ENCODE assay signal across 33 mouse cellular contexts in the genomic region with DNA sequence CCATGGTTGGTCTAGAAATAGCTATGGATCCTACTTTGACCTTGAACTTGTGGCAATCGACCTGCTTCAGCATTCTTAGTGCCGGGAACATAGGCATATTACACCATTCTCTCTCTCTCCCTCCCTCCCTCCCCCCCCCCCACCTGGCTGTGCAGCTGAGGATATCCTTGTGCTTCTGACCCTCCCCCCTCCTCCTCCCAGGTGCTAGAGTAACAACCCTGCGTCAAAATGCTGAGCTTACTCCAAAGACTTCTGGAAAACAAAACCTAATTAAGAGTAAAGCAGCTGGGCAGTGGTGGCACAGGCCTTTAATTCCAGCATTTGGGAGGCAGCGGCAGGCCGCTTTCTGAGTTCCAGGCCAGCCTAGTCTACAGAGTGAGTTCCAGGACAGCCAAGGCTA. TPM values are rescaled to one million over a fixed set of nuclear protein-coding genes. Genes with fewer than 3 reads are reported as not detected.
DNase-seq lines count a peak whose midpoint lies in the region; ATAC-seq and TF ChIP-seq lines count a peak whose summit lies in the region.
"Had no signal": no experiment of that assay in that cellular context is flagged by ENCODE, and none has a peak within 500 bp of the region (broad histone marks: within the 10 kb centered on the region; RNA-seq: fewer than 3 reads in every experiment).

No protein-coding gene starts in this region.

- peaks cover 24% of the 10 kb centered on the region for H3K36me3 ChIP-seq in heart, embryonic 10.5 days
- H3K36me3 ChIP-seq in heart, adult 2 months (ENCODE audit: control insufficient read depth, insufficient read depth, low read length) = no peaks in the 10 kb centered on the region
- H3K36me3 ChIP-seq in MEL (ENCODE audit: control insufficient read depth in 1 of 2, insufficient read depth in 2 of 2, low read length in 2 of 2) = peaks cover 3 to 63% of the 10 kb centered on the region in 2 experiments; a peak in 3 of 4 replicates
- H3K36me3 ChIP-seq in limb, embryonic 10.5 days = peaks cover 36% of the 10 kb centered on the region
- peaks cover 9% of the 10 kb centered on the region for H3K36me3 ChIP-seq in liver, embryonic 14.5 days (replicated peaks; ENCODE audit: control insufficient read depth, insufficient read depth, low read depth)

- H3K79me2 ChIP-seq in heart, adult 2 months (replicated peaks; ENCODE audit: control insufficient read depth, insufficient read depth, low read length) = no peaks in the 10 kb centered on the region
- H3K79me2 ChIP-seq in MEL (ENCODE audit: control insufficient read depth, insufficient read depth, low read length, poor library complexity) = peaks cover 4% of the 10 kb centered on the region; the same call in 1 of the 2 replicates

- intact Hi-C loops in heart, adult 2 months (cut with DNase I) = no loop called here
- intact Hi-C loops in gastrocnemius, postnatal 14 days (cut with DNase I; ENCODE audit: low total_unique reads) = no loop called here

- H3K27ac ChIP-seq in heart, embryonic 10.5 days = peak overlapping the region; percentile 73; the same call in 1 of the 2 replicates
- no peak overlapping the region for H3K27ac ChIP-seq in heart, adult 2 months
- H3K27ac ChIP-seq in MEL (ENCODE audit: control insufficient read depth, low read depth, low read length) = peak overlapping the region; percentile 66
- H3K27ac ChIP-seq in limb, embryonic 10.5 days = peak overlapping the region; percentile 16; the same call in 1 of the 2 replicates
- peak overlapping the region; percentile 98 for H3K27ac ChIP-seq in liver, embryonic 14.5 days
- H3K27ac ChIP-seq: embryonic facial prominence, embryonic 13.5 days; hindbrain, embryonic 12.5 days; hindbrain, postnatal 0 days; intestine, embryonic 15.5 days; kidney, postnatal 0 days; limb, embryonic 15.5 days; lung, embryonic 15.5 days; midbrain, embryonic 10.5 days; neural tube, embryonic 13.5 days had no signal

- no peaks in the 10 kb centered on the region for H3K9me3 ChIP-seq in heart, embryonic 10.5 days
- no peaks in the 10 kb centered on the region for H3K9me3 ChIP-seq in MEL (replicated peaks; ENCODE audit: insufficient read depth, low read length)
- H3K9me3 ChIP-seq in limb, embryonic 10.5 days (replicated peaks) = no peaks in the 10 kb centered on the region
- no peaks in the 10 kb centered on the region for H3K9me3 ChIP-seq in liver, embryonic 14.5 days (ENCODE audit: control insufficient read depth, low read length)
- H3K9me3 ChIP-seq: embryonic facial prominence, embryonic 13.5 days; hindbrain, embryonic 12.5 days; intestine, embryonic 15.5 days; limb, embryonic 15.5 days; lung, embryonic 15.5 days; midbrain, embryonic 10.5 days; neural tube, embryonic 13.5 days had no signal

- no peak for TF ChIP-seq RAD21 in MEL (IDR thresholded peaks at IDR 0.05; ENCODE audit: low read depth, low read length)

- TF ChIP-seq CTCF in heart, adult 2 months (IDR thresholded peaks at IDR 0.05) = no peak
- no peak for TF ChIP-seq CTCF in MEL (IDR thresholded peaks at IDR 0.05 in 2 of 3, conservative IDR thresholded peaks at IDR 0.05 in 1 of 3; ENCODE audit: control insufficient read depth in 1 of 3, insufficient read depth in 1 of 3, low read depth in 2 of 3, low read length in 3 of 3, poor library complexity in 1 of 3, severe bottlenecking in 1 of 3)
- TF ChIP-seq CTCF in liver, embryonic 14.5 days (IDR thresholded peaks at IDR 0.05; ENCODE audit: low read depth) = no peak

- no peak overlapping the region for H3K4me3 ChIP-seq in heart, embryonic 10.5 days
- H3K4me3 ChIP-seq in heart, adult 2 months = no peak overlapping the region
- no peak overlapping the region for H3K4me3 ChIP-seq in MEL (ENCODE audit: control insufficient read depth in 1 of 2, insufficient read depth in 1 of 2, low read depth in 2 of 2, low read length in 2 of 2)
- no peak overlapping the region for H3K4me3 ChIP-seq in limb, embryonic 10.5 days
- H3K4me3 ChIP-seq in liver, embryonic 14.5 days (ENCODE audit: insufficient read depth in 1 of 2, low read depth in 2 of 2, low read length in 2 of 2) = peak overlapping the region; percentile 15 to 52
- H3K4me3 ChIP-seq: embryonic facial prominence, embryonic 13.5 days; hindbrain, embryonic 12.5 days; intestine, embryonic 15.5 days; limb, embryonic 15.5 days; lung, embryonic 15.5 days; midbrain, embryonic 10.5 days; myocyte; neural tube, embryonic 13.5 days had no signal

- 72% methylated on average over 5 of the region's 5 CpGs for WGBS in heart, embryonic 10.5 days
- 78% methylated on average over 5 of the region's 5 CpGs for whole genome bisulfite sequencing in heart, adult 2 months
- 81% methylated on average over 5 of the region's 5 CpGs for WGBS in limb, embryonic 10.5 days
- WGBS in liver, embryonic 14.5 days (ENCODE audit: insufficient replicate concordance) = 17% methylated on average over 5 of the region's 5 CpGs

- ATAC-seq in liver, embryonic 14.5 days (ENCODE audit: insufficient read depth) = no peak
- ATAC-seq: forebrain, embryonic 14.5 days; hindbrain, postnatal 0 days; midbrain, embryonic 16.5 days had no signal

- TF ChIP-seq POLR2A in heart, adult 2 months (IDR thresholded peaks at IDR 0.05; ENCODE audit: insufficient read depth, low read depth, low read length) = no peak
- TF ChIP-seq POLR2A in MEL (IDR thresholded peaks at IDR 0.05; ENCODE audit: control insufficient read depth in 1 of 2, insufficient read depth in 1 of 2, low read depth in 1 of 2, low read length in 2 of 2, poor library complexity in 1 of 2) = no peak

- TF ChIP-seq EP300 in heart, adult 2 months (IDR thresholded peaks at IDR 0.05; ENCODE audit: insufficient read depth, low read depth, low read length) = no peak
- TF ChIP-seq EP300 in MEL (IDR thresholded peaks at IDR 0.05; ENCODE audit: low read depth in 1 of 2, low read length in 2 of 2) = no peak
- no peak for TF ChIP-seq EP300 in liver, embryonic 14.5 days (IDR thresholded peaks at IDR 0.05; ENCODE audit: low read depth)

- peak; percentile 79 for DNase-seq in heart, embryonic 10.5 days (ENCODE audit: low spot score)
- no peak for DNase-seq in heart, adult 2 months
- DNase-seq in MEL (ENCODE audit: low read depth, low spot score) (no peak), adipocyte (ENCODE audit: low spot score) (no peak)
- no peak for DNase-seq in limb, embryonic 10.5 days (ENCODE audit: low spot score)
- no peak for DNase-seq in liver, embryonic 14.5 days (ENCODE audit: low read depth in 3 of 3, low spot score in 3 of 3)
- no peak for DNase-seq in gastrocnemius, postnatal 14 days
- DNase-seq in layer of hippocampus, postnatal 14 days (ENCODE audit: low spot score in 2 of 2) = no peak
- DNase-seq: adrenal gland, postnatal 10 days; cerebellum, adult 11 months; cerebellum, adult 9-10 months; cerebellum, postnatal 36 days; gastrocnemius, postnatal 36 days; heart, postnatal 10 days; kidney, adult 8-10 months; kidney, postnatal 4 days; layer of hippocampus, postnatal 36 days; left cerebral cortex, postnatal 4 days; right cerebral cortex, postnatal 4 days; thymus, adult 2 months; thymus, postnatal 36 days had no signal

- peaks cover 32% of the 10 kb centered on the region for H3K4me1 ChIP-seq in heart, embryonic 10.5 days
- no peaks in the 10 kb centered on the region for H3K4me1 ChIP-seq in heart, adult 2 months (ENCODE audit: control insufficient read depth, insufficient read depth, low read length)
- peaks cover 28 to 63% of the 10 kb centered on the region in 2 experiments for H3K4me1 ChIP-seq in MEL (ENCODE audit: control insufficient read depth in 1 of 2, insufficient read depth in 2 of 2, low read length in 2 of 2)
- H3K4me1 ChIP-seq in limb, embryonic 10.5 days = no peaks in the 10 kb centered on the region
- H3K4me1 ChIP-seq in liver, embryonic 14.5 days (replicated peaks; ENCODE audit: control insufficient read depth in 2 of 2, insufficient read depth in 2 of 2, low read length in 1 of 2) = peaks cover 64 to 71% of the 10 kb centered on the region in 2 experiments
- H3K4me1 ChIP-seq: embryonic facial prominence, embryonic 13.5 days; hindbrain, embryonic 12.5 days; intestine, embryonic 15.5 days; limb, embryonic 15.5 days; lung, embryonic 15.5 days; midbrain, embryonic 10.5 days; neural tube, embryonic 13.5 days had no signal

- no peak overlapping the region for H3K9ac ChIP-seq in heart, adult 2 months (ENCODE audit: low read depth, low read length)
- peak overlapping the region; percentile 20 for H3K9ac ChIP-seq in MEL (ENCODE audit: control insufficient read depth, low read depth, low read length, poor library complexity, severe bottlenecking)
- H3K9ac ChIP-seq in liver, embryonic 14.5 days (replicated peaks) = peak overlapping the region; percentile 90
- H3K9ac ChIP-seq: embryonic facial prominence, embryonic 13.5 days; hindbrain, embryonic 12.5 days; intestine, embryonic 15.5 days; limb, embryonic 15.5 days; lung, embryonic 15.5 days; neural tube, embryonic 13.5 days had no signal

- no peaks in the 10 kb centered on the region for H3K27me3 ChIP-seq in heart, embryonic 10.5 days (ENCODE audit: insufficient read depth, poor library complexity, severe bottlenecking)
- no peaks in the 10 kb centered on the region for H3K27me3 ChIP-seq in heart, adult 2 months (ENCODE audit: control insufficient read depth, insufficient read depth, low read length)
- no peaks in the 10 kb centered on the region for H3K27me3 ChIP-seq in MEL (ENCODE audit: control insufficient read depth in 1 of 2, insufficient read depth in 2 of 2, low read length in 2 of 2)
- H3K27me3 ChIP-seq in limb, embryonic 10.5 days (ENCODE audit: low read depth, poor library complexity, severe bottlenecking) = no peaks in the 10 kb centered on the region
- no peaks in the 10 kb centered on the region for H3K27me3 ChIP-seq in liver, embryonic 14.5 days (ENCODE audit: control insufficient read depth, insufficient read depth, low read length)
- H3K27me3 ChIP-seq: embryonic facial prominence, embryonic 13.5 days; hindbrain, embryonic 12.5 days; intestine, embryonic 15.5 days; limb, embryonic 15.5 days; lung, embryonic 15.5 days; neural tube, embryonic 13.5 days had no signal

- H3K4me2 ChIP-seq in liver, embryonic 14.5 days (ENCODE audit: low read depth) = peak overlapping the region; percentile 95
- H3K4me2 ChIP-seq: embryonic facial prominence, embryonic 13.5 days; hindbrain, embryonic 12.5 days; intestine, embryonic 15.5 days; limb, embryonic 15.5 days; lung, embryonic 15.5 days; neural tube, embryonic 13.5 days had no signal

RNA-seq across cellular contexts. Expression of a gene that starts 11.1 kb away (rescaled TPM):
- polyA plus RNA-seq in heart, embryonic 10.5 days (2016; fragmentation: Nextera tagmentation; extraction: Ambion mirVana) = 30.7 and 35.6 TPM in 2 replicates
- 10 to 100 TPM; 25.0 to 28.2 TPM for total RNA-seq in heart, adult 2 months (2021)
- 34.9 and 42.4 TPM in 2 replicates for polyA plus RNA-seq in heart, adult 2 months (2012; rRNA removed)
- 39.6 and 43.5 TPM in 2 replicates for total RNA-seq in MEL (2012; rRNA removed)
- polyA plus RNA-seq in MEL (2012; ENCODE audit: insufficient read depth in 1 of 2, insufficient read length in 2 of 2, low read depth in 1 of 2, low replicate concordance in 2 of 2, missing spikeins in 1 of 2) = 10 to 100 TPM in 1 of 2 experiments, not detected in 1; 38.4 TPM
- 43.4 and 45.4 TPM in 2 replicates for polyA plus RNA-seq in limb, embryonic 10.5 days (2016; fragmentation: Nextera tagmentation; extraction: Ambion mirVana)
- 9.8 and 10.2 TPM in 2 replicates for polyA plus RNA-seq in liver, embryonic 14.5 days (2012; rRNA removed)
- polyA plus RNA-seq in liver, embryonic 14.5 days (2014; fragmentation: Nextera tagmentation; extraction: Ambion mirVana) = 14.9 and 16.6 TPM in 2 replicates
- total RNA-seq in gastrocnemius, postnatal 14 days (2021) = 10 to 100 TPM; 18.9 to 22.2 TPM
- total RNA-seq in layer of hippocampus, postnatal 14 days (2021) = 10 to 100 TPM; 19.7 to 20.8 TPM

RNA-seq across cellular contexts. Expression of a gene that starts 25.3 kb away (rescaled TPM):
- polyA plus RNA-seq in heart, embryonic 10.5 days (2016; fragmentation: Nextera tagmentation; extraction: Ambion mirVana) = 24.0 and 25.5 TPM in 2 replicates
- total RNA-seq in heart, adult 2 months (2021) = 10 to 100 TPM; 10.4 to 11.4 TPM
- polyA plus RNA-seq in heart, adult 2 months (2012; rRNA removed) = 11.9 and 12.6 TPM in 2 replicates
- total RNA-seq in MEL (2012; rRNA removed) = 2.4 and 2.5 TPM in 2 replicates
- 1 to 10 TPM in 1 of 2 experiments, not detected in 1; 8.1 TPM for polyA plus RNA-seq in MEL (2012; ENCODE audit: insufficient read depth in 1 of 2, insufficient read length in 2 of 2, low read depth in 1 of 2, low replicate concordance in 2 of 2, missing spikeins in 1 of 2)
- 22.7 and 24.2 TPM in 2 replicates for polyA plus RNA-seq in limb, embryonic 10.5 days (2016; fragmentation: Nextera tagmentation; extraction: Ambion mirVana)
- polyA plus RNA-seq in liver, embryonic 14.5 days (2012; rRNA removed) = 2.5 and 3.1 TPM in 2 replicates
- 3.8 and 4.1 TPM in 2 replicates for polyA plus RNA-seq in liver, embryonic 14.5 days (2014; fragmentation: Nextera tagmentation; extraction: Ambion mirVana)
- total RNA-seq in gastrocnemius, postnatal 14 days (2021) = 1 to 10 TPM; 6.5 to 7.4 TPM
- 10 to 100 TPM; 26.7 to 30.7 TPM for total RNA-seq in layer of hippocampus, postnatal 14 days (2021)

RNA-seq across cellular contexts. Expression of a gene that starts 31.4 kb away (rescaled TPM):
- polyA plus RNA-seq in heart, embryonic 10.5 days (2016; fragmentation: Nextera tagmentation; extraction: Ambion mirVana) = 72.0 and 81.4 TPM in 2 replicates
- 10 to 100 TPM; 51.7 to 59.9 TPM for total RNA-seq in heart, adult 2 months (2021)
- polyA plus RNA-seq in heart, adult 2 months (2012; rRNA removed) = 118 and 172 TPM in 2 replicates
- 0.08 TPM in 1 of 2 replicates, not detected in the other for total RNA-seq in MEL (2012; rRNA removed)
- polyA plus RNA-seq in MEL (2012; ENCODE audit: insufficient read depth in 1 of 2, insufficient read length in 2 of 2, low read depth in 1 of 2, low replicate concordance in 2 of 2, missing spikeins in 1 of 2) = under 1 TPM in 1 of 2 experiments, not detected in 1; 0.15 TPM
- 58.9 and 64.6 TPM in 2 replicates for polyA plus RNA-seq in limb, embryonic 10.5 days (2016; fragmentation: Nextera tagmentation; extraction: Ambion mirVana)
- polyA plus RNA-seq in liver, embryonic 14.5 days (2012; rRNA removed) = 17.9 and 18.3 TPM in 2 replicates
- 16.7 and 20.4 TPM in 2 replicates for polyA plus RNA-seq in liver, embryonic 14.5 days (2014; fragmentation: Nextera tagmentation; extraction: Ambion mirVana)
- total RNA-seq in gastrocnemius, postnatal 14 days (2021) = 10 to 100 TPM; 60.7 to 64.3 TPM
- 100 to 1,000 TPM; 109 to 122 TPM for total RNA-seq in layer of hippocampus, postnatal 14 days (2021)

RNA-seq across cellular contexts. Expression of a gene that starts 37.0 kb away (rescaled TPM):
- polyA plus RNA-seq in heart, embryonic 10.5 days (2016; fragmentation: Nextera tagmentation; extraction: Ambion mirVana) = 14.6 and 16.5 TPM in 2 replicates
- total RNA-seq in heart, adult 2 months (2021) = 1 to 10 TPM; 4.0 to 4.8 TPM
- polyA plus RNA-seq in heart, adult 2 months (2012; rRNA removed) = 3.5 and 4.7 TPM in 2 replicates
- total RNA-seq in MEL (2012; rRNA removed) = 30.1 and 36.7 TPM in 2 replicates
- 10 to 100 TPM in 1 of 2 experiments, not detected in 1; 27.9 TPM for polyA plus RNA-seq in MEL (2012; ENCODE audit: insufficient read depth in 1 of 2, insufficient read length in 2 of 2, low read depth in 1 of 2, low replicate concordance in 2 of 2, missing spikeins in 1 of 2)
- polyA plus RNA-seq in limb, embryonic 10.5 days (2016; fragmentation: Nextera tagmentation; extraction: Ambion mirVana) = 16.1 and 17.5 TPM in 2 replicates
- polyA plus RNA-seq in liver, embryonic 14.5 days (2012; rRNA removed) = 8.6 and 9.4 TPM in 2 replicates
- 17.3 and 17.8 TPM in 2 replicates for polyA plus RNA-seq in liver, embryonic 14.5 days (2014; fragmentation: Nextera tagmentation; extraction: Ambion mirVana)
- total RNA-seq in gastrocnemius, postnatal 14 days (2021) = 1 to 10 TPM; 1.6 to 1.7 TPM
- 10 to 100 TPM; 11.2 to 11.3 TPM for total RNA-seq in layer of hippocampus, postnatal 14 days (2021)

Comparison
In these comparisons a context has a peak if more than half of its experiments do, and no peak if none do; other contexts are left out.
1. H3K4me3 ChIP-seq: peak in liver, embryonic 14.5 days (2 of 2); none in heart, embryonic 10.5 days (single experiment), heart, adult 2 months (single experiment), MEL (0 of 2) and limb, embryonic 10.5 days (single experiment).
2. RNA of a gene that starts 31.4 kb away (polyA plus RNA-seq): 118 to 172 TPM in heart, adult 2 months, 72.0 to 81.4 TPM in heart, embryonic 10.5 days, 58.9 to 64.6 TPM in limb, embryonic 10.5 days and 16.7 to 20.4 TPM in liver, embryonic 14.5 days; 0.15 TPM in MEL; every median in the first group is over 10 times any median in the second.